Mouse (Mus musculus): ENCODE results near the gene Uchl3. TPM values are rescaled to one million over a fixed set of nuclear protein-coding genes. Genes with fewer than 3 reads are reported as not detected.

The Uchl3 gene
- total and polyA plus RNA-seq, 2 experiments from 2014 or later, result 22.5 to 76.2 TPM

- H3K9ac ChIP-seq (replicated peaks; ENCODE audit: low read depth, low read length), result no peak overlapping the region
- no peaks in the 10 kb centered on the region for H3K9me3 ChIP-seq (replicated peaks; ENCODE audit: control insufficient read depth, low read length)
These were observed 60.6 kb downstream of the Uchl3 start for GRCm38 (mm10) chr14:101714414-101714813.

DNA sequence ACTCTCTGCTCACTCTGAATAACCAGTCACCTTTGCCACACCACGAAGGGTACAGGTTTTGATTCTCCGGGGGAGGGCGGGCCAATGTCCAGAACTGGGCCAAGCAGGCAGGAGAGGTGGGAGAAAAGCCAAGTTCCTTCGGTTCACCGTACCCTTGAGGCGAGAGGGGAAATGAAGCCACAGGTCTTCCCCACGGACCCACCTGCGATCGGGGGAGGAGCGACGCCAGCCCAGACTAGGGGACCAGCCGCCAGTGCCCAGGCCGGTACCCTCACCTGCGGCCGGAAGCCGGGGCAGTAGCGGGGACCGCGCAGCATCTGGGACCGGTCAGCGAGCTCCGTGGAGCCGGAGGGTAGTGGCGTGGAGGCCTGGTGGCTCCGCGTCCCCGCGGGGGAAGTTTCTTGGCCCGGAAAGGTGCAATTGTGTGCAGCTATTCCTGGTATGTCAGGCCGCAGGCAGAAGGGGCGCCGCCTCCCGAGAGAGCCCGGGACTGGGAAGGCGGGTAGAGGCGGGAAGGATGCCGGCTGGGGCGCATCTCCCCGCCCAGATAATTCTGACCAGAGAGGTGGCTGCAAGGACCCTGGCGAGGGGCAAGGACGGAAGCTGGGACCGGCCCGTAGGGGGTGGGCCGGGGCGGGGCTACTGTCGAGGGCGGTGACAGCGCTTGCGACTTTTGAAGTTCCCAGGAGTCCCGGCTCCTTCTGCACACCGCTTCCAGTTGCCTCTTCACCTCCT, 75.6 kb downstream of the Uchl3 start, which contains the start of the genes Gm9922 and Lmo7:
Gm9922 (minus strand) TSS at position 578 of the 735 bp plus-strand sequence.
Lmo7 (plus strand) TSS at position 721 of the 735 bp plus-strand sequence.
- Histone ChIP-seq H3K27ac (ENCODE audit: low read depth) (peak within 1 kb of the TSS; percentile 73), H3K9me3 (replicated peaks; ENCODE audit: control insufficient read depth, low read length) (no peaks in the 10 kb centered on the region), H3K27me3 (ENCODE audit: control insufficient read depth, insufficient read depth, low read length) (no peaks in the 10 kb centered on the region), H3K4me1 (ENCODE audit: control insufficient read depth, insufficient read depth) (peaks cover 3% of the 10 kb centered on the region; the same call in 1 of the 2 replicates), H3K4me3 (ENCODE audit: low read depth, low read length) (peak within 1 kb of the TSS; percentile 69), H3K9ac (replicated peaks; ENCODE audit: low read depth, low read length) (peak within 1 kb of the TSS; percentile 67), H3K4me2 (ENCODE audit: low read depth, low read length) (peak within 1 kb of the TSS; percentile 94), H3K36me3 (replicated peaks; ENCODE audit: control insufficient read depth, insufficient read depth, low read length) (no peaks in the 10 kb centered on the region)
- DNase-seq (ENCODE audit: low spot score), result peak; percentile 46
- under 1% methylated on average over 51 of the region's 51 CpGs for WGBS
- ATAC-seq (ENCODE audit: insufficient read depth, low read depth), result peak; percentile 88
- no peak for TF ChIP-seq EP300 (IDR thresholded peaks at IDR 0.05; ENCODE audit: low read depth)
- TF ChIP-seq CTCF (IDR thresholded peaks at IDR 0.05; ENCODE audit: low read depth), result no peak

More at GRCm38 (mm10) chr14:101714414-101714813, 60.6 kb downstream of the Uchl3 start:
- 71% methylated on average over 2 of the region's 2 CpGs for WGBS
- Histone ChIP-seq H3K4me1 (ENCODE audit: control insufficient read depth, insufficient read depth) (no peaks in the 10 kb centered on the region), H3K4me3 (ENCODE audit: low read depth, low read length) (no peak overlapping the region), H3K4me2 (ENCODE audit: low read depth, low read length) (no peak overlapping the region), H3K36me3 (replicated peaks; ENCODE audit: control insufficient read depth, insufficient read depth, low read length) (no peaks in the 10 kb centered on the region), H3K27ac (ENCODE audit: low read depth) (no peak overlapping the region), H3K27me3 (ENCODE audit: control insufficient read depth, insufficient read depth, low read length) (no peaks in the 10 kb centered on the region)
- ATAC-seq (ENCODE audit: insufficient read depth, low read depth) (no peak), DNase-seq (ENCODE audit: low spot score) (no peak)
- no peak for TF ChIP-seq CTCF (IDR thresholded peaks at IDR 0.05; ENCODE audit: low read depth)
- no peak for TF ChIP-seq EP300 (IDR thresholded peaks at IDR 0.05; ENCODE audit: low read depth)

GRCm38 (mm10) chr14:101729972-101730692, 76.4 kb downstream of the Uchl3 start:
- Histone ChIP-seq H3K4me2 (ENCODE audit: low read depth, low read length) (peak overlapping the region; percentile 94), H3K9ac (replicated peaks; ENCODE audit: low read depth, low read length) (peak overlapping the region; percentile 67), H3K4me1 (ENCODE audit: control insufficient read depth, insufficient read depth) (peaks cover 3% of the 10 kb centered on the region; the same call in 1 of the 2 replicates), H3K36me3 (replicated peaks; ENCODE audit: control insufficient read depth, insufficient read depth, low read length) (no peaks in the 10 kb centered on the region), H3K27me3 (ENCODE audit: control insufficient read depth, insufficient read depth, low read length) (no peaks in the 10 kb centered on the region), H3K27ac (ENCODE audit: low read depth) (0 out of 2 replicates have a peak overlapping the region, but pooled peaks have one; percentile 73), H3K4me3 (ENCODE audit: low read depth, low read length) (peak overlapping the region; percentile 69), H3K9me3 (replicated peaks; ENCODE audit: control insufficient read depth, low read length) (no peaks in the 10 kb centered on the region)
- no peak for DNase-seq (ENCODE audit: low spot score)
- TF ChIP-seq EP300 (IDR thresholded peaks at IDR 0.05; ENCODE audit: low read depth), result no peak
- TF ChIP-seq CTCF (IDR thresholded peaks at IDR 0.05; ENCODE audit: low read depth), result no peak
- 2% methylated on average over 28 of the region's 28 CpGs for WGBS
- peak; percentile 43 for ATAC-seq (ENCODE audit: insufficient read depth, low read depth)

GRCm38 (mm10) chr14:101733542-101734303, 80.0 kb downstream of the Uchl3 start:
- TF ChIP-seq EP300 (IDR thresholded peaks at IDR 0.05; ENCODE audit: low read depth) (no peak), CTCF (IDR thresholded peaks at IDR 0.05; ENCODE audit: low read depth) (no peak)
- WGBS, result 29% methylated on average over 10 of the region's 10 CpGs
- ATAC-seq (ENCODE audit: insufficient read depth, low read depth) (no peak), DNase-seq (ENCODE audit: low spot score) (no peak)
- Histone ChIP-seq H3K4me3 (ENCODE audit: low read depth, low read length) (no peak overlapping the region), H3K4me1 (ENCODE audit: control insufficient read depth, insufficient read depth) (peaks cover 3% of the 10 kb centered on the region; the same call in 1 of the 2 replicates), H3K9ac (replicated peaks; ENCODE audit: low read depth, low read length) (no peak overlapping the region), H3K4me2 (ENCODE audit: low read depth, low read length) (no peak overlapping the region), H3K27ac (ENCODE audit: low read depth) (no peak overlapping the region), H3K9me3 (replicated peaks; ENCODE audit: control insufficient read depth, low read length) (0 out of 2 replicates have a peak, but pooled peaks cover 3% of the 10 kb centered on the region), H3K27me3 (ENCODE audit: control insufficient read depth, insufficient read depth, low read length) (no peaks in the 10 kb centered on the region), H3K36me3 (replicated peaks; ENCODE audit: control insufficient read depth, insufficient read depth, low read length) (no peaks in the 10 kb centered on the region)

DNA sequence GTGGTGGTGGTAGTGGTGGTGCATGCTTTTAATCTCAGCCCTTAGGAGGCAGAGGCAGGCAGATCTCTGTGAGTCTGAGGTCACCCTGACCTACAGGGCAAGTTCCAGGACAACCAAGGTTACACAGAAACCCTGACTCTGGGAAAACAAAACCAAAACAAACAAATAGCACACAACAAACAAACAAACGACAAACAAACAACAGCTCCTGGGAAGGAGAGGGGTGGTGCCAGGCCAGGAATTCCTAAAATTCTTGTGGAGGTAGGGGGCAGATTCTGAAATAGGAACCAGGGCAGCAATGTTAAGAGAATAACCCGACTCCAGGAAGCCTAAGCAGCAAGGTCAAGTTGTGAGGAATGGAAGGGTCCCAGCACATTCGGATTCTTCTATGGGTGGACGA, 83.7 kb downstream of the Uchl3 start:
- Histone ChIP-seq H3K9me3 (replicated peaks; ENCODE audit: control insufficient read depth, low read length) (0 out of 2 replicates have a peak, but pooled peaks cover 3% of the 10 kb centered on the region), H3K9ac (replicated peaks; ENCODE audit: low read depth, low read length) (no peak overlapping the region), H3K4me2 (ENCODE audit: low read depth, low read length) (no peak overlapping the region), H3K36me3 (replicated peaks; ENCODE audit: control insufficient read depth, insufficient read depth, low read length) (no peaks in the 10 kb centered on the region), H3K4me3 (ENCODE audit: low read depth, low read length) (no peak overlapping the region), H3K4me1 (ENCODE audit: control insufficient read depth, insufficient read depth) (no peaks in the 10 kb centered on the region; the same call in 1 of the 2 replicates), H3K27ac (ENCODE audit: low read depth) (no peak overlapping the region), H3K27me3 (ENCODE audit: control insufficient read depth, insufficient read depth, low read length) (no peaks in the 10 kb centered on the region)
- ATAC-seq (ENCODE audit: insufficient read depth, low read depth), result no peak
- no peak for DNase-seq (ENCODE audit: low spot score)
- TF ChIP-seq CTCF (IDR thresholded peaks at IDR 0.05; ENCODE audit: low read depth) (no peak), EP300 (IDR thresholded peaks at IDR 0.05; ENCODE audit: low read depth) (no peak)
- WGBS, result 84% methylated on average over 4 of the region's 4 CpGs

Other genes with a start within 250 kb of the Uchl3 start
- 43.7 and 53.6 TPM in 2 replicates for gene Tbc1d4, start 44.8 kb upstream of the Uchl3 start, total RNA-seq (2014; rRNA removed; ENCODE audit: low replicate concordance)
- gene Tbc1d4, start 44.8 kb upstream of the Uchl3 start, polyA plus RNA-seq (2015; fragmentation: Nextera tagmentation; extraction: Ambion mirVana), result 16.8 and 18.4 TPM in 2 replicates
- 20.7 and 29.1 TPM in 2 replicates for gene Commd6, start 13.3 kb upstream of the Uchl3 start, total RNA-seq (2014; rRNA removed; ENCODE audit: low replicate concordance)
- 74.8 and 77.2 TPM in 2 replicates for gene Commd6, start 13.3 kb upstream of the Uchl3 start, polyA plus RNA-seq (2015; fragmentation: Nextera tagmentation; extraction: Ambion mirVana)
- gene Gm9922, start 75.8 kb downstream of the Uchl3 start, total RNA-seq (2014; rRNA removed; ENCODE audit: low replicate concordance), result 10.5 and 14.2 TPM in 2 replicates
- 7.0 and 7.2 TPM in 2 replicates for gene Gm9922, start 75.8 kb downstream of the Uchl3 start, polyA plus RNA-seq (2015; fragmentation: Nextera tagmentation; extraction: Ambion mirVana)
- gene Lmo7, start 76.0 kb downstream of the Uchl3 start, total RNA-seq (2014; rRNA removed; ENCODE audit: low replicate concordance), result 308 and 357 TPM in 2 replicates
- 169 TPM in 2 replicates for gene Lmo7, start 76.0 kb downstream of the Uchl3 start, polyA plus RNA-seq (2015; fragmentation: Nextera tagmentation; extraction: Ambion mirVana)